Mouse (Mus musculus) right cerebral cortex, postnatal 10 days (tissue): ENCODE results near the gene Sorcs3.

ENCODE experiments used
- DNase-seq, 2 experiments: peaks; one replicate each; pipeline ENCODE4 v3.0.0; 2021; ENCODE audit warnings: low spot score in 2 of 2

The Sorcs3 gene

GRCm38 (mm10) chr19:48205929-48206814 lies at the start of gene Sorcs3:
Gene Sorcs3 (plus strand): TSS chr19:48206025.
- peak; percentile 42 to 44 for DNase-seq

GRCm38 (mm10) chr19:48165341-48165740 lies 40.5 kb upstream of the Sorcs3 start:
- no peak for DNase-seq

GRCm38 (mm10) chr19:48167110-48167509 lies 38.7 kb upstream of the Sorcs3 start:
- no peak for DNase-seq

- no peak for DNase-seq
Measured at GRCm38 (mm10) chr19:48168284-48168683, 37.5 kb upstream of the Sorcs3 start.

GRCm38 (mm10) chr19:48174717-48175116 lies 31.1 kb upstream of the Sorcs3 start:
- DNase-seq: no peak

- peak; percentile 86 to 89 for DNase-seq
Measured at GRCm38 (mm10) chr19:48203928-48204470, 1.8 kb upstream of the Sorcs3 start.

- peak in 1 of 2 experiments; percentile 36 for DNase-seq
Measured at GRCm38 (mm10) chr19:48204476-48204875, 1.3 kb upstream of the Sorcs3 start.

- peak; percentile 58 to 68 for DNase-seq
Measured at GRCm38 (mm10) chr19:48204892-48205761, 698 bp upstream of the Sorcs3 start.

- DNase-seq: peak; percentile 24 to 26
Measured at GRCm38 (mm10) chr19:48206861-48207730, 1.3 kb downstream of the Sorcs3 start.

- peak; percentile 39 to 41 for DNase-seq
Measured at GRCm38 (mm10) chr19:48207731-48208370, 2.0 kb downstream of the Sorcs3 start.

GRCm38 (mm10) chr19:48215379-48215778 lies 9.6 kb downstream of the Sorcs3 start:
- no peak for DNase-seq

GRCm38 (mm10) chr19:48237786-48238372 lies 32.1 kb downstream of the Sorcs3 start:
- DNase-seq: no peak

- DNase-seq: no peak
Measured at GRCm38 (mm10) chr19:48238391-48238790, 32.6 kb downstream of the Sorcs3 start.

- DNase-seq: peak; percentile 52 to 74
Measured at GRCm38 (mm10) chr19:48240960-48241359, 35.1 kb downstream of the Sorcs3 start.

GRCm38 (mm10) chr19:48244036-48244435 lies 38.2 kb downstream of the Sorcs3 start:
- no peak for DNase-seq

- DNase-seq: no peak
Measured at GRCm38 (mm10) chr19:48259223-48259622, 53.4 kb downstream of the Sorcs3 start.

GRCm38 (mm10) chr19:48260671-48261070 lies 54.8 kb downstream of the Sorcs3 start:
- DNase-seq: peak; percentile 79 to 88

GRCm38 (mm10) chr19:48263750-48264149 lies 57.9 kb downstream of the Sorcs3 start:
- DNase-seq: no peak

- no peak for DNase-seq
Measured at GRCm38 (mm10) chr19:48280273-48280672, 74.4 kb downstream of the Sorcs3 start.

- DNase-seq: peak; percentile 30 to 44
Measured at GRCm38 (mm10) chr19:48282250-48282649, 76.4 kb downstream of the Sorcs3 start.
